Mouse (Mus musculus) CH12.LX (cell line): ENCODE results near the gene Btd. TPM values are rescaled to one million over a fixed set of nuclear protein-coding genes. Genes with fewer than 3 reads are reported as not detected.

Source experiments
- DNase-seq: peaks from one replicate; pipeline ENCODE4 v3.0.0-alpha.2; 2013; ENCODE audit errors: extremely low read depth
- H3K27ac ChIP-seq: 2 replicates; pipeline ENCODE4 v1.5.1; 2012; ENCODE audit warnings: low read depth, mild to moderate bottlenecking, control low read depth, moderate library complexity; ENCODE audit not compliant: insufficient read depth
- H3K27me3 ChIP-seq: replicated peaks from 2 replicates; pipeline ENCODE3; 2012; ENCODE audit warnings: inconsistent platforms
- H3K36me3 ChIP-seq, 2 experiments: replicated peaks in 1 of 2; 2 replicates each; pipeline versions ENCODE3 to v1.6.1; 2012; ENCODE audit warnings: inconsistent platforms in 1 of 2, low read length in 1 of 2, mild to moderate bottlenecking in 1 of 2, mixed read lengths in 1 of 2, moderate library complexity in 1 of 2; ENCODE audit not compliant: control insufficient read depth in 1 of 2, insufficient read depth in 1 of 2
- H3K4me1 ChIP-seq, 2 experiments: 2 replicates each; pipeline ENCODE4 v1.6.1; 2012; ENCODE audit warnings: inconsistent platforms in 1 of 2, moderate library complexity in 1 of 2; ENCODE audit not compliant: insufficient read depth in 2 of 2, control insufficient read depth in 1 of 2
- H3K4me2 ChIP-seq: 2 replicates; pipeline ENCODE4 v1.6.1; 2012; ENCODE audit warnings: low read depth, mild to moderate bottlenecking, control low read depth; ENCODE audit not compliant: poor library complexity, insufficient read depth, severe bottlenecking
- H3K4me3 ChIP-seq, 3 experiments: fragments of 150-350 bp in 1 of 3; sonication (generic) in 1 of 3; replicated peaks in 1 of 3; 2 replicates each; pipeline versions ENCODE3 to v1.5.1; 2011 to 2012; ENCODE audit warnings: low read depth in 2 of 3, low read length in 2 of 3, mild to moderate bottlenecking in 2 of 3, moderate library complexity in 2 of 3, control low read depth in 1 of 3, improper control_type of control experiment in 1 of 3, inconsistent platforms in 1 of 3, mixed read lengths in 1 of 3; ENCODE audit not compliant: poor library complexity in 1 of 3
- H3K79me2 ChIP-seq: replicated peaks from 2 replicates; pipeline ENCODE4 v1.6.1; 2012; ENCODE audit warnings: mild to moderate bottlenecking, moderate library complexity; ENCODE audit not compliant: control insufficient read depth, poor library complexity, insufficient read depth, severe bottlenecking; ENCODE audit errors: extremely low read depth
- H3K9ac ChIP-seq: 2 replicates; pipeline ENCODE4 v1.6.1; 2012; ENCODE audit warnings: low read depth, mild to moderate bottlenecking, control low read depth, moderate library complexity; ENCODE audit not compliant: insufficient read depth
- H3K9me3 ChIP-seq: replicated peaks from 2 replicates; pipeline ENCODE3; 2012; ENCODE audit warnings: low read length, inconsistent platforms, mixed read lengths
- BHLHE40 ChIP-seq: IDR thresholded peaks from 2 replicates; pipeline ENCODE4 v1.6.1; 2011; ENCODE audit warnings: mild to moderate bottlenecking, low read depth, low read length, improper control_type of control experiment
- CHD1 ChIP-seq: IDR thresholded peaks from 2 replicates; pipeline ENCODE4 v1.6.1; 2012; ENCODE audit warnings: low read depth, low read length, improper control_type of control experiment, inconsistent platforms
- CTCF ChIP-seq, 2 experiments: IDR thresholded peaks in 1 of 2; conservative IDR thresholded peaks in 1 of 2; 2 replicates each; pipeline ENCODE4 v1.5.1; 2011 to 2012; ENCODE audit warnings: low read depth in 2 of 2, low read length in 2 of 2, improper control_type of control experiment in 1 of 2, inconsistent platforms in 1 of 2, mild to moderate bottlenecking in 1 of 2, moderate library complexity in 1 of 2
- E2F4 ChIP-seq: IDR thresholded peaks from 2 replicates; pipeline ENCODE4 v1.6.1; 2011; ENCODE audit warnings: low read depth, low read length, improper control_type of control experiment; ENCODE audit not compliant: insufficient replicate concordance
- ELF1 ChIP-seq: IDR thresholded peaks from 2 replicates; pipeline ENCODE4 v1.6.1; 2014; ENCODE audit warnings: low read depth, mild to moderate bottlenecking, inconsistent platforms, low read length, improper control_type of control experiment
- GABPA ChIP-seq: IDR thresholded peaks from 2 replicates; pipeline ENCODE4 v1.6.1; 2012; ENCODE audit warnings: low read depth, low read length, improper control_type of control experiment, inconsistent platforms; ENCODE audit not compliant: insufficient replicate concordance
- IRF4 ChIP-seq: IDR thresholded peaks from 2 replicates; pipeline ENCODE4 v1.6.1; 2014; ENCODE audit warnings: low read depth, mild to moderate bottlenecking, inconsistent platforms, low read length, improper control_type of control experiment
- JUN ChIP-seq: IDR thresholded peaks from 2 replicates; pipeline ENCODE4 v1.6.1; 2011; ENCODE audit warnings: low read depth, mild to moderate bottlenecking, low read length, improper control_type of control experiment, moderate library complexity; ENCODE audit not compliant: insufficient read depth
- MAFK ChIP-seq: IDR thresholded peaks from 2 replicates; pipeline ENCODE4 v1.6.1; 2011; ENCODE audit warnings: low read length, improper control_type of control experiment; ENCODE audit not compliant: insufficient replicate concordance
- MAX ChIP-seq: IDR thresholded peaks from 2 replicates; pipeline ENCODE4 v1.6.1; 2011; ENCODE audit warnings: low read length, improper control_type of control experiment
- MAZ ChIP-seq: IDR thresholded peaks from 2 replicates; pipeline ENCODE4 v1.6.1; 2012; ENCODE audit warnings: low read depth, mild to moderate bottlenecking, inconsistent platforms, low read length, improper control_type of control experiment, moderate library complexity
- MXI1 ChIP-seq: IDR thresholded peaks from 2 replicates; pipeline ENCODE4 v1.6.1; 2011; ENCODE audit warnings: mild to moderate bottlenecking, low read depth, low read length, improper control_type of control experiment
- NELFE ChIP-seq: IDR thresholded peaks from 2 replicates; pipeline ENCODE4 v1.6.1; 2011; ENCODE audit warnings: low read depth, low read length, improper control_type of control experiment
- NRF1 ChIP-seq: IDR thresholded peaks from 2 replicates; pipeline ENCODE4 v1.6.1; 2014; ENCODE audit warnings: low read depth, mild to moderate bottlenecking, inconsistent platforms, low read length, improper control_type of control experiment, moderate library complexity
- PAX5 ChIP-seq: IDR thresholded peaks from 2 replicates; pipeline ENCODE4 v1.6.1; 2012; ENCODE audit warnings: low read length, inconsistent platforms, mixed read lengths
- POLR2A ChIP-seq: IDR thresholded peaks from 2 replicates; pipeline ENCODE4 v1.6.1; 2011; ENCODE audit warnings: low read depth, mild to moderate bottlenecking, improper control_type of control experiment, low read length
- RAD21 ChIP-seq: IDR thresholded peaks from 2 replicates; pipeline ENCODE4 v1.6.1; 2011; ENCODE audit warnings: low read depth, mild to moderate bottlenecking, low read length, improper control_type of control experiment, moderate library complexity
- RCOR1 ChIP-seq: conservative IDR thresholded peaks from 2 replicates; pipeline ENCODE4 v1.6.1; 2012; ENCODE audit warnings: low read depth, mild to moderate bottlenecking, inconsistent platforms, low read length, improper control_type of control experiment
- SMC3 ChIP-seq: IDR thresholded peaks from 2 replicates; pipeline ENCODE4 v1.6.1; 2011; ENCODE audit warnings: low read depth, low read length, improper control_type of control experiment
- UBTF ChIP-seq: IDR thresholded peaks from 2 replicates; pipeline ENCODE4 v1.6.1; 2012; ENCODE audit warnings: low read depth, mild to moderate bottlenecking, inconsistent platforms, low read length, improper control_type of control experiment, moderate library complexity
- USF1 ChIP-seq: IDR thresholded peaks from 2 replicates; pipeline ENCODE4 v1.6.1; 2014; ENCODE audit warnings: low read depth, mild to moderate bottlenecking, inconsistent platforms, low read length, improper control_type of control experiment
- ZKSCAN1 ChIP-seq: IDR thresholded peaks from 2 replicates; pipeline ENCODE4 v1.6.1; 2012; ENCODE audit warnings: low read depth, inconsistent platforms, low read length, improper control_type of control experiment, borderline replicate concordance
- ZNF384 ChIP-seq: IDR thresholded peaks from 2 replicates; pipeline ENCODE4 v1.6.1; 2012; ENCODE audit warnings: low read depth, low read length, improper control_type of control experiment, inconsistent platforms
- dilution Hi-C: fragments of 300-500 bp; cut with MboI; formaldehyde crosslinking; loops from 2 replicates; pipeline ENCODE4 v1.14.3; 2020; ENCODE audit warnings: low sequenced_read_pairs; ENCODE audit not compliant: extremely low pct_unique_long_range_greater_than_20kb, extremely low pct_ligation_motif_present
- in situ Hi-C: fragments of 300-500 bp; cut with MboI; formaldehyde crosslinking; loops from 3 replicates; pipeline ENCODE4 v1.14.3; 2019; ENCODE audit warnings: low sequenced_read_pairs, low pct_ligation_motif_present, low pct_unique_long_range_greater_than_20kb, mixed read lengths
- polyA plus RNA-seq: library from polyadenylated mRNA; unstranded; fragments of >175 nt; gene quantifications from 2 replicates; pipeline ENCODE4 v1.2.1, GENCODE M21; 2012; ENCODE audit warnings: low read depth; ENCODE audit not compliant: insufficient read length
- total RNA-seq, 2 experiments: library from RNA; depleted of rRNA; stranded (reverse); fragments of 300-350 nt in 1 of 2; fragments of >200 nt in 1 of 2; gene quantifications; 2 replicates each; pipeline ENCODE4 v1.2.3; 2012 to 2014

Btd gene
- total and polyA plus RNA-seq, 3 experiments: 16.2 to 25.4 (median 23.0) TPM

- no peak overlapping the region for H3K27ac ChIP-seq
- H3K27me3 ChIP-seq: no peaks in the 10 kb centered on the region
- H3K9ac ChIP-seq: no peak overlapping the region
- no peak overlapping the region for H3K4me2 ChIP-seq
- in situ Hi-C loops: loop anchor here (5.0 kb wide), 1 partner anchor 37 kb away; no protein-coding TSS in a partner anchor
- H3K79me2 ChIP-seq: no peaks in the 10 kb centered on the region; the same call in 1 of the 2 replicates
- peaks cover 5 to 53% of the 10 kb centered on the region in 2 experiments for H3K36me3 ChIP-seq
- no peak overlapping the region for H3K4me3 ChIP-seq
- H3K4me1 ChIP-seq: peaks cover 11 to 42% of the 10 kb centered on the region in 2 experiments
- TF ChIP-seq CTCF (conservative IDR thresholded peaks at IDR 0.05 in 1 of 2, IDR thresholded peaks at IDR 0.05 in 1 of 2; ENCODE audit: low read depth in 2 of 2, low read length in 2 of 2): no peak
- TF ChIP-seq GABPA: no peak
- TF ChIP-seq POLR2A: no peak
- TF ChIP-seq RCOR1: no peak
- TF ChIP-seq MAZ: no peak
- no peak for TF ChIP-seq ZNF384
- TF ChIP-seq UBTF: no peak
- no peak for TF ChIP-seq BHLHE40
- no peak for TF ChIP-seq PAX5
- no peak for TF ChIP-seq E2F4
- TF ChIP-seq JUN: no peak
- no peak for TF ChIP-seq NRF1
- dilution Hi-C loops: no loop called here
- H3K9me3 ChIP-seq: no peaks in the 10 kb centered on the region
- no peak for DNase-seq
Observed at GRCm38 (mm10) chr14:31700376-31700775, 59.5 kb downstream of the Btd start.

DNA sequence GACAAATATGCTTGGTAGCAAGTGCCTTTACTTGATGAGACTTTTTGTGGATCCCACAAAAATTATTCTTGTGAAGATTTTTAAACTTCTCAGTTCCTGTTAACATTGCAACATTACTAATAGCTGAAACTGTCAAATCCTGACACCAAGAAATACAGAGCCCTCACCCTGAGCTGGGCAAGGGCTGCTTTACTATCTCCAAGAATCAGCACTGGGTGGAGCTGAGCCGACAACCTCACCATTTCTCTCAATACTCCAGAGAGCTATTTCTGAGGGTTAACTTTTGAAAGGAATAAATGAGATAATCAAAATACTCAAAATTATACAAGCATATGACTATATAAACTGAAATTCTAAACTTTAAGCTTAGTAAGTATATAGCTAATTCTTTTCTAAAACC lies 68.5 kb downstream of the Btd start:
- no peaks in the 10 kb centered on the region for H3K4me1 ChIP-seq
- no peak overlapping the region for H3K27ac ChIP-seq
- no peak overlapping the region for H3K4me3 ChIP-seq
- H3K4me2 ChIP-seq: no peak overlapping the region
- no peaks in the 10 kb centered on the region for H3K27me3 ChIP-seq
- DNase-seq: no peak
- H3K9me3 ChIP-seq: no peaks in the 10 kb centered on the region
- H3K79me2 ChIP-seq: no peaks in the 10 kb centered on the region
- in situ Hi-C loops (no loop called here), dilution Hi-C loops (no loop called here)
- H3K9ac ChIP-seq: no peak overlapping the region
- H3K36me3 ChIP-seq: peaks cover 13 to 47% of the 10 kb centered on the region in 2 experiments
- TF ChIP-seq SMC3: no peak
- no peak for TF ChIP-seq GABPA
- no peak for TF ChIP-seq UBTF
- no peak for TF ChIP-seq PAX5
- no peak for TF ChIP-seq RAD21
- TF ChIP-seq ZNF384: no peak
- TF ChIP-seq MAFK: no peak
- TF ChIP-seq ZKSCAN1: no peak
- TF ChIP-seq E2F4: no peak
- TF ChIP-seq NELFE: no peak
- TF ChIP-seq ELF1: no peak
- TF ChIP-seq NRF1: no peak
- no peak for TF ChIP-seq MAX
- no peak for TF ChIP-seq USF1
- no peak for TF ChIP-seq BHLHE40
- no peak for TF ChIP-seq CHD1
- no peak for TF ChIP-seq RCOR1
- no peak for TF ChIP-seq MXI1
- TF ChIP-seq IRF4: no peak
